Mouse (Mus musculus) midbrain, embryonic 10.5 days (tissue): ENCODE measurements around the gene Mrpl17. TPM values are rescaled to one million over a fixed set of nuclear protein-coding genes. Genes with fewer than 3 reads are reported as not detected.

Source experiments
- DNase-seq: peaks from one replicate; pipeline ENCODE4 v3.0.0-alpha.2; 2017; ENCODE audit warnings: low spot score
- H3K27ac ChIP-seq: fragments of 300-500 bp; sonication (generic); replicated peaks from 2 replicates; pipeline ENCODE4 v1.5.1; 2016; ENCODE audit warnings: mild to moderate bottlenecking
- H3K27me3 ChIP-seq: fragments of 300-500 bp; sonication (generic); 2 replicates; pipeline ENCODE4 v1.6.1; 2016; ENCODE audit warnings: low read depth, mild to moderate bottlenecking; ENCODE audit not compliant: poor library complexity, severe bottlenecking
- H3K36me3 ChIP-seq: fragments of 300-500 bp; sonication (generic); 2 replicates; pipeline ENCODE4 v1.6.1; 2016; ENCODE audit warnings: mild to moderate bottlenecking, moderate library complexity
- H3K4me1 ChIP-seq: fragments of 300-500 bp; sonication (generic); 2 replicates; pipeline ENCODE4 v1.6.1; 2016
- H3K4me3 ChIP-seq: fragments of 300-500 bp; sonication (generic); 2 replicates; pipeline ENCODE4 v1.5.1; 2016; ENCODE audit warnings: mild to moderate bottlenecking, moderate library complexity
- H3K9me3 ChIP-seq: fragments of 300-500 bp; sonication (generic); replicated peaks from 2 replicates; pipeline ENCODE4 v1.6.1; 2016; ENCODE audit warnings: mild to moderate bottlenecking
- WGBS: fragments of 180-500 bp; shearing (Covaris S2); methylation state at CpG from one replicate; pipeline ENCODE4 v1.1.7; 2016; 5-methylcytosine and 5-hydroxymethylcytosine counted together
- polyA plus RNA-seq: library from polyadenylated mRNA; unstranded; fragments of >200 nt; fragmentation: Nextera tagmentation; extraction: Ambion mirVana; gene quantifications from 2 replicates; pipeline ENCODE4 v1.2.1, GENCODE M21; 2016

Gene Mrpl17
- polyA plus RNA-seq, 1 experiment from 2014 or later, result 320 TPM

DNA sequence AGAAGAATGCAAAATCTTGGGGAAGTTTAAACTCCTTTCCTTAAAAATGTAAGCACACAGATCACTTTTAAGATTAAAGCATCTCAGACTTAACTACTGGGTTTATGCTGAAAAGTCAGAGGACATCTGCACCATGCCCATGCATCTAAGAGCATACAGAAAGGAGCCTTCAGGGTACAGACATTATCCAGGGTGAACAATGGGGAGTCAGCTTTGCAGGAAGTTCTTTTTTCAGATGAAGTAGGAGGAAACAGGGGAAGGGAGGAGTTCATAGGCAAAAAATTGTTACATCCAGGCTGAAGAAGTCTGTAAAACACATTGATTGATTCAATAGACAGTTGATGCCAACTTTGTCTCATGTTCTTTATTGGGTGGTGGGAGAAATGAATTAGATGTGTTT lies 7.5 kb downstream of the Mrpl17 start:
- no peak overlapping the region for H3K4me3 ChIP-seq
- no peak for DNase-seq

DNA sequence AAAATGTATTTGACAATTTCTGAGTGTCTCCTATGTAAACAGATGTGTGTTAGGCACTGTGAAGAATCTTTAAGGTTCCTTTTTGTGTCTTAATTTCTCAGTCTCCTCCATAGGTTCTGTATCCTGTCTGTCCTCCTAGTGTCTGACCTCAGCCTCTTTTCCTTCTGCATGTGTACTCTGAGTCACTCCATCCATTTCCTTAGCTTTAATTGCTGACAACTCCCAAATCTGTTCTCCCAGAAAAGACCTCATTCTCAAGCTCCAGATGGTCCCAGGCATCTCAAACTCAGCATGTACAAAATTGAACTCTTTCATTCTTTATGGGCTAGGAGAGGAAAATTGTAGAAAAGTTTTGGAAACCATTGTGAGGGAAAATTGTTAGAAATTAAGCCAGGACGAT lies 8.1 kb downstream of the Mrpl17 start:
- Histone ChIP-seq H3K4me3 (no peak overlapping the region), H3K27me3 (0 out of 2 replicates have a peak, but pooled peaks cover 4% of the 10 kb centered on the region), H3K4me1 (peaks cover 3% of the 10 kb centered on the region), H3K27ac (no peak overlapping the region), H3K36me3 (peaks cover 7% of the 10 kb centered on the region), H3K9me3 (no peaks in the 10 kb centered on the region)
- DNase-seq, result no peak
- 48% methylated on average over 1 of the region's 1 CpGs for WGBS

More for the DNA sequence above, 7.5 kb downstream of the Mrpl17 start:
- no peak overlapping the region for H3K27ac ChIP-seq
- no peaks in the 10 kb centered on the region for H3K4me1 ChIP-seq
- H3K27me3 ChIP-seq, result 0 out of 2 replicates have a peak, but pooled peaks cover 4% of the 10 kb centered on the region
- peaks cover 13% of the 10 kb centered on the region for H3K36me3 ChIP-seq
- H3K9me3 ChIP-seq, result no peaks in the 10 kb centered on the region

DNA sequence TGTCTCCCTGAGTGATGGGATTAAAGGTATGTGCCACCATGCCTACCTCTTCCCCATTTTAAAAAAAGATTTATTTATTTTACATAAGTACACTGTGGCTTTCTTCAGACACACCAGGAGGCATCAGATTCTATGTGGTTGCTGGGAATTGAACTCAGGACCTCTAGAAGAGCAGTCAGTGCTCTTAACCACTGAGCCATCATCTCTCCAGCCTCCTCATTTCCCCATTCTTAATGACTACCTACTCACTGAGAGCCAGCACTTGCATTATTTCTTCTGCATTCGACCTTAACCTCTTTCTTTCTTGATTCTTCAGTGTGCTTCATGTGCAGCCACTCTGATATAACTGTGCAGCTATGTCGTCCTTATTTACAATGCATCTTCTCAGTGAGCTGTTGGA lies 8.6 kb downstream of the Mrpl17 start:
- Histone ChIP-seq H3K4me3 (no peak overlapping the region), H3K27ac (no peak overlapping the region), H3K9me3 (no peaks in the 10 kb centered on the region), H3K36me3 (peaks cover 2% of the 10 kb centered on the region), H3K4me1 (peaks cover 7% of the 10 kb centered on the region), H3K27me3 (0 out of 2 replicates have a peak, but pooled peaks cover 4% of the 10 kb centered on the region)
- 53% methylated on average over 2 of the region's 2 CpGs for WGBS
- DNase-seq, result no peak

DNA sequence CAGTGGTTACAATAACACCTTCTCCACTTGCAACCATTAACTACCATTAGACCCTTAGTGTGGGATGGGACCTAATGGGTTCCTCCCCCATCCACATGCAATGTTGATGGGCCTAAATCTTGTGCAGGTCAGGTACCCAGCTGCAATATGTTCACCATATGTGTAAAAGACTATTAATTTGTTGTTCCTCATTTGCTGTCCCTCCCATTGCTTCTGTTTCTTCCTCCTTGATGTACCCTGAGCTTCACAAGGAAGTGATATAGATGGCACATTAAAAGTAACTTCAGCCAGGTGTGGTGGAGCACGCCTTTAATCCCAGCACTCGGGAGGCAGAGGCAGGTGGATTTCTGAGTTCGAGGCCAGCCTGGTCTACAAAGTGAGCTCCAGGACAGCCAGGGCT lies 13.9 kb downstream of the Mrpl17 start:
- Histone ChIP-seq H3K27ac (no peak overlapping the region), H3K4me3 (no peak overlapping the region), H3K9me3 (no peaks in the 10 kb centered on the region), H3K27me3 (peaks cover 9% of the 10 kb centered on the region; the same call in 1 of the 2 replicates), H3K36me3 (no peaks in the 10 kb centered on the region), H3K4me1 (peaks cover 18% of the 10 kb centered on the region)
- 81% methylated on average over 3 of the region's 3 CpGs for WGBS
- DNase-seq, result no peak

DNA sequence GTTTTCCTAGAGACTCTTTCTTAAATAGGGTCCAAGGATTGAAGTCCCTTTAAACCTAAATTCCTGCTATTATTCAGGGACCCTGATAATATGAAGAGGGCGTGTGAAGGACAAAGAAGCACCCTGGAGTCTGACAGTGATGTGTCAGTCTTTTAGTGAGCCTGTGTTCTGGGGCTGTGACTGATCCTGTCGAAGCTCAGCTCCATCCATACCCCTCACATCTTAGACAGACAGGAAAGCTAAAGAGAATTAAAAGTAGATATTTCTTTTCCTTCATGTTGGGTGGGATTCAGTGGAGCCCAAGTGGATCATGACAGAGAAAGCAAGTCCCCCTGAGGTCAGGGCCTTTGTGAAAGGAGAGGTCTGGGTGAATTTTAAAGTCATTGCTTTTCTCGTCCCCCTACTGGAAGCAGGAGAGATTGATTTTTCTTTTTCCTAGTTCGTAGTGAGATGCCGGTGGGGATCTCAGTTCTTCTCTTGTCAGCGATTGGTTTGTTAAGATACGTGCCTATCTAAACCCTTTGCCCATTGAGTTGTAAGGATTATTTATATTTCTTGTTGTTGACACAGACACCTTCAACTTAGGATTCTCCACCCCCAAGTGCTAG lies 15.0 kb downstream of the Mrpl17 start:
- no peak overlapping the region for H3K4me3 ChIP-seq
- no peak overlapping the region for H3K27ac ChIP-seq
- H3K36me3 ChIP-seq, result no peaks in the 10 kb centered on the region
- peaks cover 18% of the 10 kb centered on the region for H3K4me1 ChIP-seq
- WGBS, result 14% methylated on average over 7 of the region's 7 CpGs
- peaks cover 16% of the 10 kb centered on the region for H3K27me3 ChIP-seq
- H3K9me3 ChIP-seq, result no peaks in the 10 kb centered on the region
- DNase-seq, result peak; percentile 26

DNA sequence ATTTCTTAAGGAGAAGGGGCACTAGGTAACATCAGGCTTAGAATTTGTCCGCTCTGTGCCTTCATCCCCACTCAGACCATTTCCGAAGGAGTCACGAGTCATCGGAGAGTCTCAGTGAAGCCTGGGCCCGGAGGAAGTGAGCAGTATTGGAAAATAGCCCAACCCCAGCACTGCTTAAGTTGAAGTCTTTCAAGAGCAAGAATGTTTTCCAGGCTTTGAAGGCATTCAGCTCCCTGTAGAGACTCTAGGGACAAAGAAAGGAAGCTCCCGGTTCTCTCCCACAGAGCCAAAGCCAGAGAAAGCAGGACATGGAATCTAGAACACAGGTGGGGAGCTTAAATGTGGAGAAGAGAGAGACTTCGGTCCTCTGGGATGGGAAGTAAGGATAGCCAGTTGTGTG lies 17.2 kb downstream of the Mrpl17 start:
- WGBS, result 79% methylated on average over 7 of the region's 7 CpGs
- Histone ChIP-seq H3K4me1 (peaks cover 18% of the 10 kb centered on the region), H3K36me3 (no peaks in the 10 kb centered on the region), H3K9me3 (no peaks in the 10 kb centered on the region), H3K27ac (no peak overlapping the region), H3K27me3 (peaks cover 32% of the 10 kb centered on the region), H3K4me3 (no peak overlapping the region)
- DNase-seq, result no peak

DNA sequence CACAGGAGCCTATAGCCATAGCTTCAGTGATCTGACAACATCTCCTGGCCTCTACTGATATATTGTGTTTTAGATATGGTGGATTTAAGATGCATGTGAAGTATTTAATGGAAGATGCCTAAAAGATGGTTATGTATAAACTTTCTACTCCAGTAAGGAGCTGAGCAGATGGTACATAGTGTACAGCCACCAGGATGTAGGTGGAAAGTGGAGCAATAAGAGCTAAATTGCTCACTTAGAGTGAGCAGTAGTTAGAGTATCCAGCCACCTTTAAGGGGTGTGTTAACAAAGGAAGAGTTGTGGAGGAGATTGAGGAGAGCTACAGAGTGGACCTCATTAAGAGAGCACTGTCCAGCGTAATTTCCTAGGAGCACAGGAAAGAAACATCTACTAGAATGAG lies 19.8 kb downstream of the Mrpl17 start:
- Histone ChIP-seq H3K4me3 (no peak overlapping the region), H3K27ac (no peak overlapping the region), H3K4me1 (peaks cover 31% of the 10 kb centered on the region), H3K27me3 (peaks cover 44% of the 10 kb centered on the region), H3K9me3 (no peaks in the 10 kb centered on the region), H3K36me3 (no peaks in the 10 kb centered on the region)
- 76% methylated on average over 1 of the region's 1 CpGs for whole genome bisulfite sequencing
- no peak for DNase-seq

DNA sequence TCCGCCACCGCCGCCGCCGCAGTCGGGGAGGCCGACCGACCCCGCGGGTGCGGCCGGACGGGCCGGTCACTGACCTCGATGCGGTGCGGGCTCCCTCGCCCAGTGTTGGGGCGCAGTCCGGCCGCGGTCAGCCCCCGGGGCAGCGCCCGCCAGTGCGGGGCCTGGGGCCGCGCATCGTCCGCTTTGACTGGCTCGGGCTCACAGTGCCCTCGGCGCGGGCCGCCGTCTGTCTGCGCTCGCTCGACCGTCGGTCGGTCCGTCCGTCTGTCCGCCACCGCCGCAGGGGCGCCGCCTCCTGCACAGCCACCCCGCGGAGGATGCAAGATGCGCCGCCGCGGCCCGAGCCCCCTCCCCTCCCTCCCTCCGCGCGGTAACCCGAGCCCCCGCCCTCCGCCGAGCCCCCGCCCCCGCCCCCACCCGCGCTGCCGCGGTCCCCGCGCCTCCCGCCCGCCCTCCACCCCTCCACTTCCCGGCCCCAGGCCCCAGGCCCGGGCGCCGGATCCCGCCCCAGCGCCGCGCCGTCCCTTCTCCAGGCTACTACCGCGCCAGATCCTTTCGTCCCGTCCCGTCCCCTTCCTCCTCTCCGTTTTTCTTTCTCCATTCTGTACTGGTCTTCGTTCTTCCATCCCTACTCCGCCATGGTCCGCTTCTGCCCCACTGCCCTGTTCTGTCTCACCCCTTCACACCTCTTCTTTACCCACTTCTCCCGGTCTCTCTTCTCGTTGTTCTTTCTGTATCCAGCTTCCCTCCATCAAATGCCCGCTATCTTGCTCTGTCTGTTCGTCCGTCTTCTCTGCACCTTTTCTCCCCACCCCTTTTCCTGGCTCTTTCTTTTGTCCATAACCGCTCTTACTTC lies 23.4 kb downstream of the Mrpl17 start, which contains the start of gene Dchs1:
Gene Dchs1 (minus strand): TSS at position 370 of the 856 bp plus-strand sequence.
- WGBS, result under 1% methylated on average over 72 of the region's 97 CpGs
- DNase-seq, result peak; percentile 72
- peaks cover 59% of the 10 kb centered on the region for H3K4me1 ChIP-seq
- H3K36me3 ChIP-seq, result peaks cover 21% of the 10 kb centered on the region
- H3K27ac ChIP-seq, result peak within 1 kb of the TSS; percentile 99
- H3K4me3 ChIP-seq, result peak within 1 kb of the TSS; percentile 92
- H3K9me3 ChIP-seq, result no peaks in the 10 kb centered on the region
- H3K27me3 ChIP-seq, result peaks cover 44% of the 10 kb centered on the region

DNA sequence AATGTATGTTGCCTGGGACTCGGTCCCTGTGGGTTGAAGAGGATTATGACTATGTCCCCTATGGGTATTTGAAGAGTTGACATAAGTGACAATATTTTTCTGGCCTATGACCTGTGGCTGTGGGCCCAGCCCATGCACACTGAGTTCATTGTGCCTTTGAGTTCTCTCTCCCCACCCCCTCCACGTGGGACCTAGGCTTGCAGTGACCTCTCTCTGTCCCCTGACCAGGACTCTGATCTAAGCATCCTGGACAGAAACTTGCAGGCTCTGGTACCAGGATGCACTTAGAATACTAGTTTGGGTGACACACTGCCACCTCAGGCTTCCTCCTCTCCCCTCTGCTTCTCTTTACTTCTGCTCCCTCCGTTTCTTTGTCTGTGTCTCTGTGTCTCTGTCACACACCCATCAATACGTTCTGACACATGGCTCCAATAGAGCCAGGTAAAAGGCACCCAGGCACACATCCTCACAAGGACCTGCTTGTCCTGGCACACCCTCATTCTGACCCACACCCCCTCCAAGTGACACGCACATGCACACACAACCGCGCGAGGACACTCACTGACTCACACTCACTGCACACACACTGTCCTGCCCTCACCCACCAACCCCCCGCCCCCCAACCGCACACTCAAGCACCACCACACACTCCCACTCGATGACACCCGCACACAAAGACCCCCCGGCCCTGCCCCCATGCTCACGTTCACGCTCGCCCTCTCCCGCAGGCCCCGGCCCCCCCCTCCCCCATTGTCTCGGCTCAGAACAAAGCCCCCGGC lies 24.2 kb downstream of the Mrpl17 start:
- DNase-seq, result no peak
- 7% methylated on average over 19 of the region's 20 CpGs for WGBS

DNA sequence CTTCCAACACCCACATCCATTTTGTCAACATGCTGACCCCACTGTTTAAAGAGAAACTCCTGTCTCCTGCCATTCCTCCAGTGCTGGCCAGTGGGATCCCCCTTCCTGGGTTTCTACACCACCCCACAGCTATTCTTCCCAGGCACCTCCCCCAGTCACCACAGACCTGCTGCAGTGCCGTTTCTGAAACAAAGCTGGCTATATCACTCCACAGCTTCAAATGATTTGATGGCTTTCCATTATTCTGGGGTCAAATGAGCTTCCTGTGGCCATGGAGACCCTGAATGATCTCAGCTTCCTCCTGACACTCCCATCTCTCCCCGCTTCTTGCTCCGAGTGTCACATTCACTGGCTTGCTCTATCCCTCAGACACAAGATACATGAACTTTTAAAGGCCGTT lies 26.3 kb downstream of the Mrpl17 start:
- DNase-seq, result no peak
- no peaks in the 10 kb centered on the region for H3K9me3 ChIP-seq
- 44% methylated on average over 4 of the region's 4 CpGs for whole genome bisulfite sequencing
- H3K27me3 ChIP-seq, result peaks cover 25% of the 10 kb centered on the region
- peaks cover 50% of the 10 kb centered on the region for H3K36me3 ChIP-seq
- peak overlapping the region; percentile 20; the same call in 1 of the 2 replicates for H3K4me3 ChIP-seq
- H3K4me1 ChIP-seq, result peaks cover 60% of the 10 kb centered on the region
- no peak overlapping the region for H3K27ac ChIP-seq

More for the DNA sequence above, 24.2 kb downstream of the Mrpl17 start:
- Histone ChIP-seq H3K36me3 (peaks cover 29% of the 10 kb centered on the region), H3K27me3 (peaks cover 44% of the 10 kb centered on the region), H3K27ac (peak overlapping the region; percentile 99), H3K4me3 (peak overlapping the region; percentile 92), H3K4me1 (peaks cover 60% of the 10 kb centered on the region), H3K9me3 (no peaks in the 10 kb centered on the region)

DNA sequence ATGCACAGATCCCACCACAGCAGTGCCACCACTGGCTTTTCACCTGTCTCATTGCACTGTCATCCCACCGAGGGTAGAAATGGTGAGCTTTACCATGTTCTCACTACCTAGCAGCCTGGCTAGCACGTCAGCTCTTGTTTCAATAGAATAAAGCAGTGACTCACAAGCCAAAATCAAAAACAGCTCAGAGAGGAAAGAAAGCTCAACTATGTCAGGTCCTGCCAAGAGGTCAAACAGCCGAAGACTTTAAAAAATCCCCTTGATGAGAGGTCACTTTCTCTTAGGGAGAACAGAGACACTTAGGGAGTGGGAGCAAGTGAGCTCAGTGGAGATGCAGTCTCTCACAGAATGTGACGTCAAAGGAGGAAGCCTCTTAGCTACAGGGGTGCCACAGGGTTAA lies 27.0 kb downstream of the Mrpl17 start:
- WGBS, result 47% methylated on average over 4 of the region's 4 CpGs
- peaks cover 57% of the 10 kb centered on the region for H3K36me3 ChIP-seq
- no peak for DNase-seq
- H3K27me3 ChIP-seq, result peaks cover 18% of the 10 kb centered on the region
- H3K27ac ChIP-seq, result no peak overlapping the region
- H3K4me1 ChIP-seq, result peaks cover 65% of the 10 kb centered on the region
- H3K9me3 ChIP-seq, result no peaks in the 10 kb centered on the region
- no peak overlapping the region for H3K4me3 ChIP-seq

DNA sequence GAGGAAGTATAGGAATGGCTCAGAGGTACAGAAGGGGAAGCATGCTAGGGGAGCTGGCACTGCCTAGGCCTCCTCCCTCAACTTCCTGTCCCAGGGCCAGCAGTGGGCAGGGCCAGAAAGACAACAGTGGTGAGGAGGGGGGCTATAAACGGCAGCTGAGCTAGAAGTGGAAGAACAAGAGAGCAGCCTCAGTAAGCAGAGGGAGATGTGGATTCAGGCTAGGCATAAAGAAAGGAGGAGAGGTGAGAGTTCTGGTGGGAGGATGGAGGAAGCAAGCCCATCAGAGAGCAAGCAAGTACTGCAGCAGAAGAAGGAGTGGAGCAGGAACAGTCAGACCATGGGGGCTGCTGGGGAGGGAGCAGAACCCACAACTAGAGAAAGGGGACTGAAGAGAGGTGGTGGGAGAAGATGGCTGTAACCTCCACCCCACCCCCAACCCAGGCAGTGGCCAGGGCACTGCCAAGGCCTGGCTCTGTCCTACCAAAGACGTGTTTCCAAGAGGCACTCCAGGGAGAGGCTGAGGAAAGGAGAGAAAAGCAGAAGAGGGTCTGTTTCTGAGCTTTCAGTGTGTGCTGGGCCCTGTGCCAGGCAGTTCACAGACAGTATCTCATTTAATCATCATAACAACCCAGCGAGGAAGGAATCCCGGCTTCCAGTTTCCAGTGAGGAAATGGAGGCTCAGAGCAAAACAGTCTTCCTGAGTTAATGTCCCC lies 32.2 kb downstream of the Mrpl17 start:
- no peaks in the 10 kb centered on the region for H3K9me3 ChIP-seq
- H3K27me3 ChIP-seq, result no peaks in the 10 kb centered on the region
- peaks cover 48% of the 10 kb centered on the region for H3K4me1 ChIP-seq
- no peak for DNase-seq
- H3K4me3 ChIP-seq, result 0 out of 2 replicates have a peak overlapping the region, but pooled peaks have one; percentile 14
- peak overlapping the region; percentile 60 for H3K27ac ChIP-seq
- WGBS, result 52% methylated on average over 4 of the region's 4 CpGs
- H3K36me3 ChIP-seq, result peaks cover 64% of the 10 kb centered on the region
